Mouse (Mus musculus): Measurements from ENCODE around the gene Znrf4. TPM values are rescaled to one million over a fixed set of nuclear protein-coding genes. Genes with fewer than 3 reads are reported as not detected.
A peak's percentile ranks its signal among the peaks of the same experiment; 100 is the strongest.

Znrf4 gene
- polyA plus RNA-seq, 1 experiment: not detected

GRCm38 (mm10) chr17:56488028-56488427, 24.2 kb downstream of the Znrf4 start:
- H3K36me3 ChIP-seq (ENCODE audit: control insufficient read depth, insufficient read depth, low read length): no peaks in the 10 kb centered on the region
- no peaks in the 10 kb centered on the region for H3K4me1 ChIP-seq (ENCODE audit: control insufficient read depth, insufficient read depth, insufficient read length, low read length)
- TF ChIP-seq POLR2A (IDR thresholded peaks at IDR 0.05; ENCODE audit: low read depth, low read length): no peak
- TF ChIP-seq CTCF (IDR thresholded peaks at IDR 0.05; ENCODE audit: extremely low read depth, insufficient read length, insufficient replicate concordance, low read depth, low read length): no peak
- WGBS: 32% methylated on average over 12 of the region's 12 CpGs
- H3K27ac ChIP-seq (ENCODE audit: insufficient read depth, low read depth, low read length): no peak overlapping the region
- H3K4me3 ChIP-seq (ENCODE audit: low read depth, low read length): no peak overlapping the region
- no peaks in the 10 kb centered on the region for H3K27me3 ChIP-seq (ENCODE audit: control insufficient read depth, insufficient read depth, low read length)

- no peak for TF ChIP-seq CTCF (IDR thresholded peaks at IDR 0.05; ENCODE audit: extremely low read depth, insufficient read length, insufficient replicate concordance, low read depth, low read length)
- TF ChIP-seq POLR2A (IDR thresholded peaks at IDR 0.05; ENCODE audit: low read depth, low read length): no peak
- H3K27me3 ChIP-seq (ENCODE audit: control insufficient read depth, insufficient read depth, low read length): no peaks in the 10 kb centered on the region
- H3K36me3 ChIP-seq (ENCODE audit: control insufficient read depth, insufficient read depth, low read length): no peaks in the 10 kb centered on the region
- 10% methylated on average over 11 of the region's 16 CpGs for WGBS
- no peak overlapping the region for H3K4me3 ChIP-seq (ENCODE audit: low read depth, low read length)
- no peaks in the 10 kb centered on the region for H3K4me1 ChIP-seq (ENCODE audit: control insufficient read depth, insufficient read depth, insufficient read length, low read length)
- no peak overlapping the region for H3K27ac ChIP-seq (ENCODE audit: insufficient read depth, low read depth, low read length)
Measured at GRCm38 (mm10) chr17:56487441-56487888, 24.8 kb downstream of the Znrf4 start.

DNA sequence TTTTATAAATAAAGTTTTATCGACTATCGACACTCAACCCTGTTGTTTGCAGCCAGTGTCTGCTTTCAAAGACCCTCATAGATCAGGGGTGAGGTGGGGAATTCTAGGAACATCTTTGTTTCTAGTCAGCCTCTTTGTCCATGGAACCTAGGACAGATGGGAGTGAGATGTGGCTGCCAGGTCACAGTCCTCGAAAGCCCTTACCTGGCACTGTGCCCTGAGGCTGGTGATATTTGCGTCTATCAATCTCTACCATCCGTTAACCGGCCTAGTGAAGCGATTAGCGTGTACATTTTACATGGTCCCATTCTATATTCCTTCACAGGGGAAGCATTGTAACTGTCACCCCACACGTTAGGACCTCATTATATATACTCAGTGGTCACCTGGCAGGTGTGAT, 26.3 kb downstream of the Znrf4 start:
- no peaks in the 10 kb centered on the region for H3K27me3 ChIP-seq (ENCODE audit: control insufficient read depth, insufficient read depth, low read length)
- TF ChIP-seq POLR2A (IDR thresholded peaks at IDR 0.05; ENCODE audit: low read depth, low read length): no peak
- TF ChIP-seq CTCF (IDR thresholded peaks at IDR 0.05; ENCODE audit: extremely low read depth, insufficient read length, insufficient replicate concordance, low read depth, low read length): no peak
- no peaks in the 10 kb centered on the region for H3K4me1 ChIP-seq (ENCODE audit: control insufficient read depth, insufficient read depth, insufficient read length, low read length)
- no peak overlapping the region for H3K4me3 ChIP-seq (ENCODE audit: low read depth, low read length)
- WGBS: 84% methylated on average over 9 of the region's 9 CpGs
- no peak overlapping the region for H3K27ac ChIP-seq (ENCODE audit: insufficient read depth, low read depth, low read length)
- no peaks in the 10 kb centered on the region for H3K36me3 ChIP-seq (ENCODE audit: control insufficient read depth, insufficient read depth, low read length)

DNA sequence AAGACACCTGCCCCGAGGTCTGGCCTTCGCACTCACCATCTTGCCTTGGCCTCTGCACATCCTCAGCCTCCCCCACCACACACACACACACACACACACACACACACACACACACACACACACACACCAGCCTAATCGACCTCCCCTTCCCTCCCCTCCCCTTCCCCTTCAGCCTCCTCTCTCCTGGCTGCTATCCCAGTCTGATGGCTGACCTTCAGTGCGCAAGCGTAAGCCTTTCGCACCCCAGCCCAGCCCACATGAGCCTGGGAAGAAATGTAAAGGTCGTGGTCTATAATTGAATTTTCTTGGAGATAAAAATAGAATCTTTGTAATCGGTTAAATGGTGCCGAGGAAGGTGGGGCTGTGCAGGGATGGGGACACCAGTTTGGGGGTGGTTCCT, 27.1 kb downstream of the Znrf4 start:
- Histone ChIP-seq H3K27me3 (ENCODE audit: control insufficient read depth, insufficient read depth, low read length) (no peaks in the 10 kb centered on the region), H3K27ac (ENCODE audit: insufficient read depth, low read depth, low read length) (no peak overlapping the region), H3K4me1 (ENCODE audit: control insufficient read depth, insufficient read depth, insufficient read length, low read length) (no peaks in the 10 kb centered on the region), H3K36me3 (ENCODE audit: control insufficient read depth, insufficient read depth, low read length) (no peaks in the 10 kb centered on the region), H3K4me3 (ENCODE audit: low read depth, low read length) (no peak overlapping the region)
- no peak for TF ChIP-seq CTCF (IDR thresholded peaks at IDR 0.05; ENCODE audit: extremely low read depth, insufficient read length, insufficient replicate concordance, low read depth, low read length)
- no peak for TF ChIP-seq POLR2A (IDR thresholded peaks at IDR 0.05; ENCODE audit: low read depth, low read length)
- WGBS: 67% methylated on average over 9 of the region's 9 CpGs

DNA sequence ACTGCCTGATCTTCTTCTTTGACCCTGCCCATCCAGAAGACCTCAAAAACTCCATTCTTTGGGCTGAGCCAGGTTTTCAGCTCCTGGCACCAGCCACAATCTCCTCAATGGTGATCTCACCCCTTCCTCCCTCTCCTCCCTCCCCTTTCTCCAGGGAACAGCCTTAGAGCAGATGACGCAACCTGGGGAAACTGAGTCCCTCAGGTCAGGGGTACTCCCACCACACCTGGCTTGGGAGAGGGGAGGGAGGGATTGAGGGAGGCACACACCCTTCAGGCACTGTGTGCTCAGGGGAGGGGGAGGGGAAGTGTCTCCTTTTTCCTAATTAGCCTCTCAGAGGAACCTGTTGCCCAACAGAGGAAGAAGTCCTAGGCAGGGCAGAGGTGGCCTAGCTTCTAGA, 29.6 kb downstream of the Znrf4 start:
- no peak for TF ChIP-seq CTCF (IDR thresholded peaks at IDR 0.05; ENCODE audit: extremely low read depth, insufficient read length, insufficient replicate concordance, low read depth, low read length)
- no peak for TF ChIP-seq POLR2A (IDR thresholded peaks at IDR 0.05; ENCODE audit: low read depth, low read length)
- Histone ChIP-seq H3K4me1 (ENCODE audit: control insufficient read depth, insufficient read depth, insufficient read length, low read length) (peaks cover 2% of the 10 kb centered on the region), H3K4me3 (ENCODE audit: low read depth, low read length) (no peak overlapping the region), H3K27me3 (ENCODE audit: control insufficient read depth, insufficient read depth, low read length) (no peaks in the 10 kb centered on the region), H3K27ac (ENCODE audit: insufficient read depth, low read depth, low read length) (no peak overlapping the region), H3K36me3 (ENCODE audit: control insufficient read depth, insufficient read depth, low read length) (no peaks in the 10 kb centered on the region)
- WGBS: 100% methylated on average over 1 of the region's 1 CpGs

GRCm38 (mm10) chr17:56479358-56479757, 32.9 kb downstream of the Znrf4 start:
- no peak overlapping the region for H3K4me3 ChIP-seq (ENCODE audit: low read depth, low read length)
- no peak overlapping the region for H3K27ac ChIP-seq (ENCODE audit: insufficient read depth, low read depth, low read length)
- TF ChIP-seq POLR2A (IDR thresholded peaks at IDR 0.05; ENCODE audit: low read depth, low read length): no peak
- peak; percentile 94 for TF ChIP-seq CTCF (IDR thresholded peaks at IDR 0.05; ENCODE audit: extremely low read depth, insufficient read length, insufficient replicate concordance, low read depth, low read length)
- peaks cover 12% of the 10 kb centered on the region for H3K4me1 ChIP-seq (ENCODE audit: control insufficient read depth, insufficient read depth, insufficient read length, low read length)
- no peaks in the 10 kb centered on the region for H3K36me3 ChIP-seq (ENCODE audit: control insufficient read depth, insufficient read depth, low read length)
- H3K27me3 ChIP-seq (ENCODE audit: control insufficient read depth, insufficient read depth, low read length): peaks cover 28% of the 10 kb centered on the region
- 13% methylated on average over 6 of the region's 6 CpGs for WGBS

DNA sequence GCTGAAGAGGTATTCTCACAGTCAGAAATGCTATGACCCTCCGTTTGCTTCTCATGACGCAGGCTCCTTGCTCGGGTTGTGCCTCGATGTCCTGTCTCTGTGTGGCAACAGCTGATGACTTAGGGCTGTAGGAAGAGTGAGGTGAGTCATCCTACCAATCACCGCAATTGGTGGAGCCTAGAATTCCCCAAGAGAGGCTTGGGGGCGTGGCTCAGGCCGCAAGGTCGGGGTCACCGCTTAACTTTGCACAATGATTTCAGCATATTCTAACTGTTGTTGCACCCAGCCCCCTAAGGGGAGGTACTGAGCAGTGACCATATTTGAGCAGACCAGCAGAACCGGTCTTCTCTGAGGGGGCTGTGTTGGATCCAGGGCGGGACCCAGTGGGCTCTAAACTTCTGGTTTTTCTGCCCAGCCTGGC, 34.0 kb downstream of the Znrf4 start:
- peaks cover 20% of the 10 kb centered on the region for H3K4me1 ChIP-seq (ENCODE audit: control insufficient read depth, insufficient read depth, insufficient read length, low read length)
- H3K27me3 ChIP-seq (ENCODE audit: control insufficient read depth, insufficient read depth, low read length): peaks cover 40% of the 10 kb centered on the region
- no peaks in the 10 kb centered on the region for H3K36me3 ChIP-seq (ENCODE audit: control insufficient read depth, insufficient read depth, low read length)
- no peak for TF ChIP-seq CTCF (IDR thresholded peaks at IDR 0.05; ENCODE audit: extremely low read depth, insufficient read length, insufficient replicate concordance, low read depth, low read length)
- no peak for TF ChIP-seq POLR2A (IDR thresholded peaks at IDR 0.05; ENCODE audit: low read depth, low read length)
- H3K4me3 ChIP-seq (ENCODE audit: low read depth, low read length): no peak overlapping the region
- H3K27ac ChIP-seq (ENCODE audit: insufficient read depth, low read depth, low read length): no peak overlapping the region
- WGBS: 45% methylated on average over 11 of the region's 11 CpGs
